ENCODE assay signal across 16 mouse cellular contexts in genomic region chr14:28923180-28923961, GRCm38 (mm10).
DNase-seq lines count a peak whose midpoint lies in the region; ATAC-seq and TF ChIP-seq lines count a peak whose summit lies in the region.
"Had no signal": no experiment of that assay in that cellular context is flagged by ENCODE, and none has a peak within 500 bp of the region (broad histone marks: within the 10 kb centered on the region; RNA-seq: fewer than 3 reads in every experiment).

No protein-coding gene starts in this region.

- no peaks in the 10 kb centered on the region for H3K79me2 ChIP-seq in liver, adult 2 months (ENCODE audit: control insufficient read depth, insufficient read depth, low read length)

- H3K4me3 ChIP-seq in heart, embryonic 10.5 days: no peak overlapping the region
- H3K4me3 ChIP-seq in liver, adult 2 months (ENCODE audit: insufficient read depth, low read depth, low read length): no peak overlapping the region
- H3K4me3 ChIP-seq in liver, postnatal 0 days (ENCODE audit: low read depth, low read length): no peak overlapping the region
- H3K4me3 ChIP-seq: erythroblast, embryonic 14.5 days; forebrain, embryonic 13.5 days; heart, embryonic 13.5 days; liver, embryonic 12.5 days; stomach, embryonic 15.5 days had no signal

- no peak overlapping the region for H3K9ac ChIP-seq in liver, adult 2 months (ENCODE audit: low read depth, low read length)
- H3K9ac ChIP-seq in liver, postnatal 0 days (replicated peaks): no peak overlapping the region
- H3K9ac ChIP-seq: forebrain, embryonic 13.5 days; heart, embryonic 13.5 days; liver, embryonic 12.5 days; stomach, embryonic 15.5 days had no signal

- no peaks in the 10 kb centered on the region for H3K9me3 ChIP-seq in heart, embryonic 10.5 days
- no peaks in the 10 kb centered on the region for H3K9me3 ChIP-seq in liver, postnatal 0 days (ENCODE audit: low read length)
- H3K9me3 ChIP-seq: forebrain, embryonic 13.5 days; heart, embryonic 13.5 days; liver, embryonic 12.5 days; stomach, embryonic 15.5 days had no signal

- TF ChIP-seq CTCF in liver, adult 2 months (IDR thresholded peaks at IDR 0.05; ENCODE audit: low read depth, low read length): no peak
- no peak for TF ChIP-seq CTCF in liver, postnatal 0 days (IDR thresholded peaks at IDR 0.05; ENCODE audit: low read depth)

- H3K27ac ChIP-seq in heart, embryonic 10.5 days: no peak overlapping the region
- H3K27ac ChIP-seq in liver, adult 2 months (replicated peaks; ENCODE audit: insufficient read depth, low read depth, low read length): no peak overlapping the region
- no peak overlapping the region for H3K27ac ChIP-seq in liver, postnatal 0 days (ENCODE audit: low read depth)
- H3K27ac ChIP-seq: forebrain, embryonic 13.5 days; heart, embryonic 13.5 days; liver, embryonic 12.5 days; stomach, embryonic 15.5 days had no signal

- peak; percentile 12 to 17 for DNase-seq in heart, adult 9 months (ENCODE audit: low spot score in 2 of 2)
- no peak for DNase-seq in heart, embryonic 10.5 days (ENCODE audit: low spot score)
- DNase-seq in liver, adult 2 months (ENCODE audit: extremely low read depth, low read depth, low spot score): peak; percentile 20
- DNase-seq in liver, postnatal 0 days: no peak
- peak; percentile 45 for DNase-seq in kidney, postnatal 10 days
- no peak for DNase-seq in gastrocnemius, postnatal 10 days
- no peak for DNase-seq in right cerebral cortex, adult 2 months (ENCODE audit: low spot score in 2 of 2)
- DNase-seq: adrenal gland, adult 2 months; cerebellum, adult 9-10 months had no signal

- H3K4me1 ChIP-seq in heart, embryonic 10.5 days: peaks cover 10% of the 10 kb centered on the region
- H3K4me1 ChIP-seq in liver, adult 2 months (ENCODE audit: control insufficient read depth, insufficient read depth, low read length): no peaks in the 10 kb centered on the region; the same call in 1 of the 2 replicates
- H3K4me1 ChIP-seq in liver, postnatal 0 days (ENCODE audit: insufficient read depth): no peaks in the 10 kb centered on the region
- H3K4me1 ChIP-seq: forebrain, embryonic 13.5 days; liver, embryonic 12.5 days; stomach, embryonic 15.5 days had no signal

- no peaks in the 10 kb centered on the region for H3K36me3 ChIP-seq in heart, embryonic 10.5 days
- no peaks in the 10 kb centered on the region for H3K36me3 ChIP-seq in liver, adult 2 months (ENCODE audit: control insufficient read depth, insufficient read depth, low read length)
- no peaks in the 10 kb centered on the region for H3K36me3 ChIP-seq in liver, postnatal 0 days (replicated peaks; ENCODE audit: insufficient read depth, low read length)
- H3K36me3 ChIP-seq: heart, embryonic 13.5 days; liver, embryonic 12.5 days; stomach, embryonic 15.5 days had no signal

- no peak for ATAC-seq in liver, postnatal 0 days
- ATAC-seq: forebrain, embryonic 13.5 days; hindbrain, embryonic 16.5 days; liver, embryonic 12.5 days had no signal

- TF ChIP-seq EP300 in liver, postnatal 0 days (IDR thresholded peaks at IDR 0.05; ENCODE audit: low read depth): no peak

- H3K4me2 ChIP-seq in liver, postnatal 0 days (ENCODE audit: low read depth, low read length): no peak overlapping the region
- H3K4me2 ChIP-seq: forebrain, embryonic 13.5 days; heart, embryonic 13.5 days; liver, embryonic 12.5 days; midbrain, embryonic 11.5 days; stomach, embryonic 15.5 days had no signal

- H3K27me3 ChIP-seq in heart, embryonic 10.5 days (ENCODE audit: insufficient read depth, poor library complexity, severe bottlenecking): no peaks in the 10 kb centered on the region
- H3K27me3 ChIP-seq in liver, adult 2 months (ENCODE audit: control insufficient read depth, insufficient read depth, low read length): no peaks in the 10 kb centered on the region
- no peaks in the 10 kb centered on the region for H3K27me3 ChIP-seq in liver, postnatal 0 days (ENCODE audit: insufficient read depth, low read length)
- H3K27me3 ChIP-seq: forebrain, embryonic 13.5 days; heart, embryonic 13.5 days; liver, embryonic 12.5 days; stomach, embryonic 15.5 days had no signal

- WGBS in heart, embryonic 10.5 days: 51% methylated on average over 12 of the region's 12 CpGs
- 80% methylated on average over 12 of the region's 12 CpGs for WGBS in liver, adult 2 months
- 66% methylated on average over 12 of the region's 12 CpGs for WGBS in liver, postnatal 0 days (ENCODE audit: insufficient replicate concordance)

- no peak for TF ChIP-seq POLR2A in liver, adult 2 months (IDR thresholded peaks at IDR 0.05; ENCODE audit: extremely low read depth, insufficient read depth, low read length)

Comparison
In these comparisons a context has a peak if more than half of its experiments do, and no peak if none do; other contexts are left out.
1. DNase-seq: peak in heart, adult 9 months (2 of 2), liver, adult 2 months (single experiment) and kidney, postnatal 10 days (single experiment); none in heart, embryonic 10.5 days (single experiment), liver, postnatal 0 days (single experiment), gastrocnemius, postnatal 10 days (single experiment) and right cerebral cortex, adult 2 months (0 of 2).